Mouse (Mus musculus) thymus, postnatal 0 days (tissue): ENCODE measurements around the gene Gm40460. TPM values are rescaled to one million over a fixed set of nuclear protein-coding genes. Genes with fewer than 3 reads are reported as not detected.
"Not testable (repeated sequence)": the region's sequence is repeated elsewhere in the genome, so short reads cannot be mapped to it uniquely, and the experiment has no call there.

Source experiments
- DNase-seq: peaks from one replicate; pipeline ENCODE4 v3.0.0-alpha.2; 2015; ENCODE audit warnings: low spot score
- polyA plus RNA-seq: library from polyadenylated mRNA; unstranded; fragments of >200 nt; fragmentation: Nextera tagmentation; extraction: Ambion mirVana; gene quantifications from 2 replicates; pipeline ENCODE4 v1.2.1, GENCODE M21; 2015

Gene Gm40460
- not detected in 2 replicates for polyA plus RNA-seq

DNA sequence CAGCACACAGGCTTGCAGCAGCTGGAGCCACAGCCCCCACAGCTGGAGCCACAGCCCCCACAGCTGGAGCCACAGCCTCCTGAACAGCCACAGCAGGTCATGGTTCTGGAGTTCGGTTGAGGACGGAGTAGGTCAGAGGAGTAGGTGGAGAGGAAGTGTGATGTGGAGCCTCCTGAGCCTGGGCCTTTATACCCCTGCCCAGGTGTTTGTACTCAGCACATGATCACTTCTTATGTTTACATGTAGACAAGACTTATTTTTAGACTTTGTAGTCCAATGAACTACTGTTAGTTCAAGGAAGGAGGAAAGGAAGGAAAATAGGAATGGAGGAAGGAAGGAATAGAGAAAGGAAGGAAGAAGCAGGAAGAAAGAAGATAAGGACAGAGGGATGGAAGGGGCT lies at the start of gene Gm40460:
TSS of gene Gm40460 (minus strand) at position 101 of the 400 bp plus-strand sequence.
- DNase-seq: no peak

DNA sequence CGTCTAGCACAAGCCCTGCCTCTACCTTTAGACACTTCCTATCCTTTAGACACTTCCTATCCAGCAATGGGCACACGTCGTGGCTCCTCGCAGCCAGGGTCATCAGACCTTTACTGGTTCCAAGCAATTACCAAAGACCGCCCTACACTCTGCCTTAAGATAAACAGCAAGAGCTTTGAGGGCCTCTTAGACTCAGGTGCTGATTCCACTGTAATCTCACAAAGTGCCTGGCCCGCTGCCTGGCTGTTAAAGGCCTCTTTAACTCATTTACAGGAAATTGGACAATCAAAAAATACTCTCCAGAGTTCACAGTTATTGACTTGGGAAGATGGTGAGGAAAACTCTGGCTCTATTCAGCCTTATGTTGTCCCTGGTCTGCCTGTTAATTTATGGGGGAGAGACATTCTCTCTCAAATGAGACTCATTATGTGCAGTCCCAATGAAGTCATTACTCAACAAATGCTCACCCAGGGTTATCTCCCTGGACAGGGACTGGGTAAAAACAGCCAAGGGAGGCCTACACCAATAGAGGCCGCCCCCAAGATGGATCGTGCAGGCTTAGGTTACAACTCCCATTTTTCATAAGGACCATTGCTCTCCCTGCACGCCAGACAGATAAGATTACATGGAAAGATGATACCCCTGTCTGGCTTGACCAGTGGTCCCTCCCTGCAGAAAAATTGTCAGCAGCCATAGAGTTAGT lies 45.2 kb upstream of the Gm40460 start:
- DNase-seq: not testable (repeated sequence)

DNA sequence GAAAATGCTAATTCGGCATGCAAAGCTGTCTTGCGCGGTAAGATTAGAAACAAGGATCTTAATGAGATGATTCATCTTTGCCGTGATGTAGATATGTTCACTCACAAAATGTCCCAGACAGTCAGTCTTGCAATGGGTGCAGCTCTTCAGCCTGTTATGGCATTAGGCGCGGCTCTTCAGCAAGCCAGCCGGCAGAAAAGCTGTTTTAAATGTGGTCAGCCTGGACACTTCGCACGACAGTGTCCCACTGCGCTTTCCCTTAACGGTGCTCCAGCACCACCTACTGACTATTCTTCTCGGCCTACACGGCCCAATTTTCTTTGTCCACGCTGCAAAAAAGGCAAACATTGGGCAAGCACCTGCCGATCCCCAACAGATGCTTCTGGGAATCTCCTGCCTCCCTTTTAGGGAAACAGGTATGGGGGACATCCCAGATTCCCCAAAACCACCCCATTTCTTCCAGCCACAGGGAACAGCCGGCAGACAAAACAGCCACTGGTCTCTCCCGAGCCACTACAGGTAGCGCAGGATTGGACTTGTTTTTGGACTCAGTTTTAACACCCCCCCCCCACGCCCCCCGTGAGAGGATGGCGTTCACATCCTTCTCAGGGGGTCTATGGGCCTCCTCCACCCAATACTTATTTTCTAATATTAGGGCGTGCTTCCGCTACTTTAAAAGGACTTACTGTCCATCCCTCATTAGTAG lies 44.4 kb upstream of the Gm40460 start:
- DNase-seq: no peak

DNA sequence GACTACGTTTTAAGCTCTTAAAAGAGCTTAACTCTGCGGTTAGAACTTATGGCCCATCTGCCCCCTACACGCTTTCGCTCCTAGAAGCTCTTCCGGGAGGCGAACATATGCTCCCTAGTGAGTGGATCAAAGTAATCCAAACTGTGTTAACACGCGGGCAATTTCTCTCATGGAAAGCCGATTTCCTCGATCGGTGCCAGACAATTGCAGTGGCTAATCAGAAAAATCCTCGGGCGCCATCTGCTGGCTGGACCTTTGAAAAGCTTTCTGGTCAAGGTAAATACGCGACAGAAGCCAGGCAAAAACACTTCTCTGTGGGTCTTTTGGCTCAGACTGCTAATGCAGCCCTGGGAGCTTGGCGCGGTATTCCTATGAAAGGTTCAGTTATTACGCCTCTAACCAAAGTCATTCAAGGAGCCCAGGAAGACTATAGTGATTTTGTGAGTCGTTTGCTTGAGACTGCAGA lies 43.8 kb upstream of the Gm40460 start:
- peak; percentile 86 for DNase-seq

DNA sequence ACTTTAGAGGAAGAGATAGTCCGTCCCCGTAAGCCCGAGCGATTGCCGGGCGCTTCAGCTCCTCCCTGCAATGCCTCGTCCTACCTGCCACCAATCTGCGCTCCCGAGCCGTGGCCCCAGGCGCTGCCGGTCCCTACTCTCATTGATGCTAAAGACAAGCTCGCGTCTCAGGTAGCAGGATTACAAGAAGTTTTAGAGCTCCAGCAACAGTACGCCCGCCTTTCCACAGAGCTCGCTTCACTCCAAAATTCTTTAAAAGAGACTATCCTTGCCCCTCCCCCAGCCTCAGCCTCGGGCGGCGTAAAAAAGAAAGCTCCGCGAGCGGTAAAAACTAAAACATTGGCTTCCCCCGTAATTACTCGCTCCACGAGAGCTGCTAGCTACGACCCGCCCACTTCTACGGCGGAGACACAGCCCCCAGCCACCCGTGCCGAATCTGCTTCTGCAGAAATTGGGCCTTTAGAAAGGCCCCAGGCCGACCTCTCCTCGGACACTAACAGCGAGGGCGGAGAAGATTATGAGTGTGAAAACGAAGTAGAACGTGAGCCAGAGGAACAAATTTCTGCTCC lies 43.2 kb upstream of the Gm40460 start:
- peak; percentile 71 for DNase-seq

DNA sequence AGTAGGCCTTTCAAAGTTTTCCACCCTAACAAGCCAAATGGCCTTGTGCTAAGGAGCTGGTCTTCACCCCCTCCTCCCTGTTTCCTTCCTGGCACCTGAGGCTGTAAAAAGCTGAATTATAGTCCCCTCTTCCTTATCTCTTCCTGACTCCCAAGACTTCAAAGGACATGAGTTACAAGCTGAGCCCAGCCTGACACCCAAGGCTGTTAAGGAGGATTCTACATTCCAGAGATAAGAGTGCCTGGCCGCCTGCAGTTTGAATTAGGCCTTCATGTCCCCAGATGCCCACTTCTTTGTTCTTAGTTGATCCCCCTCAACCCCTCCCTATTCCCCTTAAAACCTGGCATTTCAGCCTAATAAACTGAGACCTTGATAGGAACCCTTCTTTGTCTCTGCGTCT lies 42.0 kb upstream of the Gm40460 start:
- not testable (repeated sequence) for DNase-seq

DNA sequence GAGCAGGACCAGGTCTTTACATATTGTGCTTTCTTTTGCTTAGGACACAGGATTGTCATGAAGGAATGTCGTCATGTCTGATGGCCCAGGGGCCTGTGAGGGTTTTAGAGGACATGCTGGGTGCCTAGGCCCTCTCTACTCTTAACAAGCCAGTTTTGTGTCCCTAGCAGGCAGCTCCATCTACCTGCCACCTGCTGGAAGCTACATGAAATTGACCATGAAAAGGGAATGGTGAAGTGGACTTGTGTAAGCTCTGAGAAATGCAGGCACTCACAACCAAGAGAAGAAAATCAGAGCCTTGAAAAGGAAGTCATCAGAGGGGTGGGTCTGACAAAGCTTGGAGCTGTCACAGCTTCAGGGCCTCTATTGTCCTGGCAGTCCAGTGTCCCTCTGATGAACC lies 38.4 kb upstream of the Gm40460 start:
- not testable (repeated sequence) for DNase-seq

DNA sequence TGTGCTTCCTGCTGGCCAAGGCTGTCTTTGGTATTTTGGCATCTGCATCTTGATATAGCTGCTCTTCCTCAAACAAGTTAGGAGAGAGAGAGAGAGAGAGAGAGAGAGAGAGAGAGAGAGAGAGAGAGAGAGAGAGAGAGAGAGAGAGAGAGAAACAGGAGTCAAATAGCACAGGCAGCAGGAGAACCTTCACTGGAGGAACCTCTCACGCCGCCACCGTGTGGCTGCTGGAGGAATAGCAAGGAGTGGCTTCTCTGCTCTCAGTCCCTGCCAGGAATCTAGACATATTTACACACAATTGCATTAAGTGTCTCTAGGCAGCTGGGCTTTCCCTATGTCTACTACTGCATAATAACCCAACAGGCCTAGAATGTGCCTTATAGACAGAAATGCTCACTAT lies 37.3 kb upstream of the Gm40460 start:
- peak; percentile 47 for DNase-seq

DNA sequence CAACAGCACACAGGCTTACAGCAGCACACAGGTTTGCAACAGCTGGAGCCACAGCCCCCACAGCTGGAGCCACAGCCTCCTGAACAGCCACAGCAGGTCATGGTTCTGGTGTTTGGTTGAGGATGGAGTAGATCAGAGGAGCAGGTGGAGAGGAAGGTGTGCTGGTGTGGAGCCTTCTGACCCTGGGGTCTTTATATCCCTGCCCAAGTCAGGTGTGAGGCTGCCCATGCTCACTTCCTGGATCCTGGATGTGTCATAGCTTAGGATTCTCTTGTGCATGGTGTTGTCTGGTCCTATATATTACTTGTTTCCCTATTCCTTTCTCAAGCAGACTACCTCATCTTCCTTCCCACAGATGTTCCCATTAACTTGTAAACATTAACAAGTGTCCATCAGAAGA lies 33.4 kb upstream of the Gm40460 start, which contains the start of gene Gm4559:
TSS of gene Gm4559 (minus strand) at position 101 of the 400 bp plus-strand sequence.
- DNase-seq: not testable (repeated sequence)

DNA sequence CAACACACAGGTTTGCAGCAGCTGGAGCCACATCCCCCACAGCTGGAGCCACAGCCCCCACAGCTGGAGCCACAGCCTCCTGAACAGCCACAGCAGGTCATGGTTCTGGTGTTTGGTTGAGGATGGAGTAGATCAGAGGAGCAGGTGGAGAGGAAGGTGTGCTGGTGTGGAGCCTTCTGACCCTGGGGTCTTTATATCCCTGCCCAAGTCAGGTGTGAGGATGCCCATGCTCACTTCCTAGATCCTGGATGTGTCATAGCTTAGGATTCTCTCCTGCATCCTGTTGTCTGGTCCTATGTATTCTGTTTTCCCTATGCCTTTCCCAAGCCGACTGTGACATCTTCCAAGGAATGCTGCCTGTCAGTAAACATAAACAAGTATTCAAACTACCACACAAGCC lies 17.4 kb upstream of the Gm40460 start, which contains the start of gene Gm2431:
TSS of gene Gm2431 (minus strand) at position 101 of the 400 bp plus-strand sequence.
- not testable (repeated sequence) for DNase-seq

DNA sequence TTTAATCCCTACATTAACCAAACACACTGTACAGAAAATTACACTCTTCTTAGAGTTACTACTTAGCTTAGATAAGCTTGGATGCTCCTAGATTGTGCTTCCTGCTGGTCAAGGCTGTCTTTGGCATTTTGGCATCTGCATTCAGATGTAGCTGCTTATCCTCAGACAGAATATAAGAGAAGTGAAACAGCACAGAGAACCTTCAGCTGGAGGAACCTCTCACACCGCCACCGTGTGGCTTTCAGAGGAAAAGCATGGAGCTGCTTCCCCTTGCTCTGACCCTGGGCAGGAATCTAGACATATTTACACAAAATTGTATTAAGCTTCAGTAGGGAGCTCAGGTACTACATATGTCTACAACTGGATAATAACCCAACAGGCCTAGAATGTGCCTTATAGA lies 14.6 kb upstream of the Gm40460 start:
- peak; percentile 10 for DNase-seq

DNA sequence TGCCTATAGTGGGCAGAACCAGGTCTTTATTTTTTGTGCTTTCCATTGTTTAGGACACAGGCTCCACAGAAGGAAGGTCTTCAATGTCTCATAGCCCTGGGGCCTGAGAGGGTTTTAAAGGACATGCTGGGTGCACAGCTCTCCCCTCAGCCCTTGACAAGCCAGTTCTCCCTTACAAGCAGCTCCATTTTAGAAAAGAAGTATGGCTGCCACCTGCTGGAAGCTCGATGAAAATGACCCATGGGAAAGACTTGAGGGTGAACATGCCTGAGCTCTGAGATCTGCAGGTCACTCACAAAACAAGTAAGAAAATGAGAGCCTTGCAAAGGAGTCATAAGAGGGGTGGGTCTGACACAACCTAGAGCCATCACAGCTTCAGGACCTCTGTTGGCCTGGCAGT lies 8.9 kb upstream of the Gm40460 start:
- peak; percentile 23 for DNase-seq

DNA sequence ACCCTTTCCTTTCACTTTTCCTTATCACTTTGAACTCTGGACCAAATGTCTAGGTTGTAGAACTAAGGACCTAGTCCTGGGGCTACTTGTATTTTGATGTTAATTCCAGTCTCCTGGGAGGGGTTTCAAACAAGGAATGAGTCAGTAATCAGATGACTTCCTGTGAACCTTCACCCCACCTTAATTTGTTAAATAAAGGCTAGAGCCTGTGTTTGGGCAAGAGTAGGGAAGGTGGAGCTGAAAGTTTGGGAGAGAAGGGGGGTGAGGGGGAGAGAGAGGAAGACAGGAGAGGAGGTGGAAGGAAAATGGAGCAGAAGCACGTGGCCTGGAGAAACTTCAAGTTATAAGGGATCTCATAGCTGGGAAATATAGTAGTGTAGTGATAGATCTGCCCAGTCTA lies 9.3 kb downstream of the Gm40460 start:
- DNase-seq: no peak

DNA sequence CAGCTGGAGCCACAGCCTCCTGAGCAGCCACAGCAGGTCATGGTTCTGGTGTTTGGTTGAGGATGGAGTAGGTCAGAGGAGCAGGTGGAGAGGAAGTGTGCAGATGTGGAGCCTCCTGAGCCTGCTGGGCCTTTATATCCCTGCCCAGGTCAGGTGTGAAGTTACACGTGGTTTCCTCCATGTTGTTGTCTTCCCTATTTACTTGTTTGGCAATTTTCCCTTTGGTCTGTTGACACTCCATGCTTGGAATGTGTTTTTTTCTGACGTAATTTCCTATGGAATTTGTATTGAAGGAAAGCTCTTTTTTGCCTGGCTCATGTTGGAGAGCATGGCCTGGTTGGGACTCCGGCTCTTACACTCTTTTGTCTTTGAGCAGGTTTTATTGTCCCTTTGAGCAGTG lies 11.0 kb downstream of the Gm40460 start, which contains the start of gene Krtap5-5:
TSS of gene Krtap5-5 (minus strand) at position 101 of the 400 bp plus-strand sequence.
- not testable (repeated sequence) for DNase-seq

DNA sequence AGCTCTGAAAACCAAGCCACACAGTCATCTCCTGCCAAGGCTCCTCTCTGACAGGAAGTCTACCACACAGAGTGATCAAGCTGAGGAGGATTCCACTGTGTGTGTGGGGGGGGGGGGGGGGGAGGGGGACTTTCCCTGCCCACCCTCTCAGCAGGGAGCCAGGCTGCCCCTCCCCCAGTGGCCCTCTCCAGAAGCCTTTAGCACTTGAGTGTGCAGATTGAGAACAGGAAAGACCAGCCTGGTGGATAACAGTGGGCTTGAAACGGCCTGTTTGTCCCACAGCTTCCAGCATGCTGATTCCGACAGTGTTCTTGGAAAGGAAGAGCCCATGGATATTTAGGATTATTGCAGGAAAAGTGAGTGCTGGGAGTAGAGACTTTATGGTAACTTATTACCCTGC lies 16.4 kb downstream of the Gm40460 start:
- DNase-seq: no peak

DNA sequence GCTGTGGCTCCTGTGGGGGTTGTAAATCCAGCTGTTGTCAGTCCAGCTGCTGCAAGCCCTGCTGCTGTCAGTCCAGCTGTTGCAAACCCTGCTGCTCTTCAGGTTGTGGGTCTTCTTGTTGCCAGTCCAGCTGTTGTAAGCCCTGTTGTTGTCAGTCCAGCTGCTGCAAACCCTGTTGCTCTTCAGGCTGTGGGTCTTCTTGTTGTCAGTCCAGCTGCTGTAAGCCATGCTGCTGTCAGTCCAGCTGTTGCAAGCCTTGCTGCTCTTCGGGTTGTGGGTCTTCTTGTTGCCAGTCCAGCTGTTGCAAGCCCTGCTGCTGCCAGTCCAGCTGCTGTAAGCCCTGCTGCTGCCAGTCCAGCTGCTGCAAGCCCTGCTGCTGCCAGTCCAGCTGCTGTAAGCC lies 28.7 kb downstream of the Gm40460 start:
- DNase-seq: not testable (repeated sequence)

DNA sequence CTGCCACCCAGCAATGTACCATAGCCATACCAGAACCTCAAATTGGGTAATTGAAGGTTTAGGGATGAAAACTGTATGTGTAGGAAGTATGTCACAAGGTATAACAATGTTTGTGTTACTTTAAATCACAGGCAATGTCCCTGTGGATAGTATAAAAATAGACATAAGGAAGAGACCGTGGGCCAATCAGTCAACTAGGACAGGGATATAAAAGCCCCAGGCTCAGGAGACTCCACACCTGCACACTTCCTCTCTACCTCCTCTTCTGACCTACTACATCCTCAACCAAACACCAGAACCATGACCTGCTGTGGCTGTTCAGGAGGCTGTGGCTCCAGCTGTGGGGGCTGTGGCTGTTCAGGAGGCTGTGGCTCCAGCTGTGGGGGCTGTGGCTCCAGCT lies 29.3 kb downstream of the Gm40460 start, which contains the start of gene Gm7579:
TSS of gene Gm7579 (plus strand) at position 301 of the 400 bp plus-strand sequence.
- DNase-seq: no peak

DNA sequence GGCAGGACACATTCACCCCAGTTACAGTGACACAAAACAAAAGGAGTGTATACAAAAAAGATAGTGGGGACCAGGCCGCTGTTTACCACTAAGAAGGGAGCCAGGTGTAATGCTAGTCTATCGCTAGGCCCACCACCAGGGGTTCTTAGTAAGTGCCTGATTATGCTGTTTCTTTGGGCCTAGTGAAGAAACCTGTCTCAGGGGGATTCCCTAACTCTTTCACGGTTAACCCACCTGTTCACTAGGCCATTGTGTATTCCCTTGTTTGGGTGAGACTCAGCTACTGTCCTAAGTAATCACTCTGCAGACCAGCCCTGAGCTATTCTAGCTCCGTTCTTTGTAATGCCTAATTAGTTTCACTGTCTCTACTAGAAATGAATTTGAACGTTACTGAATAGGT lies 34.0 kb downstream of the Gm40460 start:
- DNase-seq: not testable (repeated sequence)

DNA sequence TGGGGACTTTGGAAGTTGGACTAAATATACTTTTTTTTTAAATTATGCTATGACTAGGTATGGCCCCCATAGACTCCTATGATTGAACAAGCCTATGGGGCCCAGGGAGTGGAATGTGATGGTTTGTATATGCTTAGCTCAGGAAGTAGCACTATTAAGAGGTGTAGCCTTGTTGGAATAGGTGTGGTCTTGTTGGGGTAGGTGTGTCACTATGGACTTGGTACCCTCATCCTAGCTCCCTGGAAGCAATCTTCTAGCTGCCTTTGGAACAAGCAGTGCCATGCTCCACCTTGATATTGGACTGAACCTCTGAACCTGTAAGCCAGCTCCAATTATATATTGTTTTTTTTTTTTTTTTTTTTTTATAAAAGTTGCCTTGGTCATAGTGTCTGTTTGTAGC lies 35.4 kb downstream of the Gm40460 start:
- DNase-seq: no peak

DNA sequence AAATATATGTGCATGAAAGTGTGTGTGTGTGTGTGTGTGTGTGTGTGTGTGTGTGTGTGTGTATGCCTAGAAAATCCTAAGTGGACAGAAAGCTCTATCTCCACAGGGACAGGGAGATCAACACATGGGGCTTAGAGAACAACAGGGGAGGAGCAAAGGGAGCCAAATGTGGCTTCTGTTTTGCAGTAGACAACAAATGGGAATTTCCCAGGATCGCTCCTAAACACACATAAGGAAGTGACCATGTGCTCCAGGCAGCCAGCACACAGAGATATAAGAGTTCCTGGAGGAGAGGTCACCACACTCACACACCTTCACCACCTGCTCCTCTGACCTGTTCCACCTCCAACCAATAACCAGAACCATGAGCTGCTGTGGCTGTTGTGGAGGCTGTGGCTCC lies 39.8 kb downstream of the Gm40460 start, which contains the start of gene Krtap5-3:
TSS of gene Krtap5-3 (plus strand) at position 301 of the 400 bp plus-strand sequence.
- no peak for DNase-seq

DNA sequence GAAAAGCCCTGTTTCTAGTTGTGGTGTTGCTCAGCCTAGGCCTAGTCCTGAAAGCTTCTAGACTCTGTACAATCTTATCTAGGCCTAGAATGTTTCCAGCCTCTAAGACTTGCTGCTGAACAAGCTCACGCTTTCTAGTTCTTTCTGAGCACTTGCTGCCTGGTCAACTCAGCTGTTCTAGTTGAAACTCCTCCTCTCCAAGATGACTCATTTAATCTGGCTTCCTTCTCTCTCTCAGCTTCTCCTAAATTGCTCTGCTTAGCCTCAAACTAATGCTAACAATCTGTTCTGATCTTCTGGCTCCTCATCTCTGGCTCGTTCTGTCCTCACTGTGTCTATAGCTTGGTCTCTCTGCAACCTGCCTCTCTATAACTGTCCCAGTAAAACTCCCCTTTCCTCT lies 42.1 kb downstream of the Gm40460 start:
- no peak for DNase-seq
